Mouse (Mus musculus): ENCODE results near the gene Vmn1r9.
"Not testable (repeated sequence)": the region's sequence is repeated elsewhere in the genome, so short reads cannot be mapped to it uniquely, and the experiment has no call there.

Gene Vmn1r9

GRCm38 (mm10) chr6:57066487-57066886, at the start of gene Vmn1r9:
Gene Vmn1r9 (plus strand): TSS chr6:57066787.
- no peak for DNase-seq

- DNase-seq = not testable (repeated sequence)
Measured at GRCm38 (mm10) chr6:57025224-57025623, 41.4 kb upstream of the Vmn1r9 start, which contains the start of gene Vmn1r7. Gene Vmn1r7 (minus strand): TSS chr6:57025324.

- no peak for DNase-seq
Measured at GRCm38 (mm10) chr6:57031984-57032383, 34.6 kb upstream of the Vmn1r9 start, which contains the start of gene Vmn1r8. Gene Vmn1r8 (plus strand): TSS chr6:57032284.

- no peak for DNase-seq
Measured at GRCm38 (mm10) chr6:57034674-57035073, 31.9 kb upstream of the Vmn1r9 start.

- no peak for DNase-seq
Measured at GRCm38 (mm10) chr6:57063730-57064129, 2.9 kb upstream of the Vmn1r9 start.

GRCm38 (mm10) chr6:57106358-57106757, 39.8 kb downstream of the Vmn1r9 start:
- no peak for DNase-seq

- no peak for DNase-seq
Measured at GRCm38 (mm10) chr6:57109154-57109553, 42.6 kb downstream of the Vmn1r9 start, which contains the start of gene Vmn1r10. Gene Vmn1r10 (plus strand): TSS chr6:57109454.

Data from B cell, adult 2 months (primary cell).